Mouse (Mus musculus): Measurements from ENCODE around the gene Rwdd1. TPM values are rescaled to one million over a fixed set of nuclear protein-coding genes. Genes with fewer than 3 reads are reported as not detected.

Rwdd1 gene
- total and polyA plus RNA-seq, 3 experiments = 82.1 to 114 (median 87.5) TPM

Other genes starting within 250 kb of the Rwdd1 start
- 1 to 10 TPM in 1 of 2 experiments, not detected in 1; 2.5 TPM for gene Sult3a2, start 232.9 kb downstream of the Rwdd1 start, total RNA-seq (2021)
- gene Sult3a2, start 232.9 kb downstream of the Rwdd1 start, polyA plus RNA-seq (2012; rRNA removed) = not detected in 2 replicates
- 1 to 10 TPM in 1 of 2 experiments, not detected in 1; 6.3 TPM for gene Sult3a1, start 161.9 kb downstream of the Rwdd1 start, total RNA-seq (2021)
- gene Sult3a1, start 161.9 kb downstream of the Rwdd1 start, polyA plus RNA-seq (2012; rRNA removed) = not detected in 2 replicates
- gene Rsph4a, start 114.5 kb downstream of the Rwdd1 start, total RNA-seq (2021) = under 1 TPM; 0.83 to 0.92 TPM
- 0.04 and 0.08 TPM in 2 replicates for gene Rsph4a, start 114.5 kb downstream of the Rwdd1 start, polyA plus RNA-seq (2012; rRNA removed)
- 10 to 100 TPM; 16.4 to 18.3 TPM for gene Zup1, start 68.4 kb downstream of the Rwdd1 start, total RNA-seq (2021)
- 1.6 and 2.2 TPM in 2 replicates for gene Zup1, start 68.4 kb downstream of the Rwdd1 start, polyA plus RNA-seq (2012; rRNA removed)
- not detected for gene Trappc3l, start 18.0 kb upstream of the Rwdd1 start, total RNA-seq (2021)
- gene Trappc3l, start 18.0 kb upstream of the Rwdd1 start, polyA plus RNA-seq (2012; rRNA removed) = not detected in 2 replicates
- gene Calhm4, start 24.7 kb upstream of the Rwdd1 start, total RNA-seq (2021) = not detected
- not detected in 2 replicates for gene Calhm4, start 24.7 kb upstream of the Rwdd1 start, polyA plus RNA-seq (2012; rRNA removed)
- gene Calhm5, start 76.9 kb upstream of the Rwdd1 start, total RNA-seq (2021) = under 1 TPM; 0.17 to 0.55 TPM
- gene Calhm5, start 76.9 kb upstream of the Rwdd1 start, polyA plus RNA-seq (2012; rRNA removed) = 0.03 TPM in 2 replicates
- 1 to 10 TPM; 1.1 to 1.8 TPM for gene Calhm6, start 108.4 kb upstream of the Rwdd1 start, total RNA-seq (2021)
- gene Calhm6, start 108.4 kb upstream of the Rwdd1 start, polyA plus RNA-seq (2012; rRNA removed) = 3.0 and 3.6 TPM in 2 replicates
- 10 to 100 TPM; 13.2 to 14.9 TPM for gene Dse, start 188.1 kb upstream of the Rwdd1 start, total RNA-seq (2021)
- 3.7 and 4.5 TPM in 2 replicates for gene Dse, start 188.1 kb upstream of the Rwdd1 start, polyA plus RNA-seq (2012; rRNA removed)

Data from adrenal gland, adult 2 months (tissue).